Mouse (Mus musculus): ENCODE measurements around the gene Slc38a3. TPM values are rescaled to one million over a fixed set of nuclear protein-coding genes. Genes with fewer than 3 reads are reported as not detected.

Gene Slc38a3
- polyA plus RNA-seq, 1 experiment from 2014 or later: 5.3 TPM

Other genes starting within 250 kb of the Slc38a3 start
- 46.9 and 47.8 TPM in 2 replicates for gene Tmem115, start 135.6 kb downstream of the Slc38a3 start, polyA plus RNA-seq (2015; fragmentation: Nextera tagmentation; extraction: Ambion mirVana)
- gene Cyb561d2, start 127.3 kb downstream of the Slc38a3 start, polyA plus RNA-seq (2015; fragmentation: Nextera tagmentation; extraction: Ambion mirVana): 21.1 and 21.2 TPM in 2 replicates
- gene Nprl2, start 127.3 kb downstream of the Slc38a3 start, polyA plus RNA-seq (2015; fragmentation: Nextera tagmentation; extraction: Ambion mirVana): 41.8 and 44.2 TPM in 2 replicates
- 1.7 and 2.1 TPM in 2 replicates for gene Zmynd10, start 122.2 kb downstream of the Slc38a3 start, polyA plus RNA-seq (2015; fragmentation: Nextera tagmentation; extraction: Ambion mirVana)
- 77.1 and 83.2 TPM in 2 replicates for gene Rassf1, start 118.0 kb downstream of the Slc38a3 start, polyA plus RNA-seq (2015; fragmentation: Nextera tagmentation; extraction: Ambion mirVana)
- gene Tusc2, start 106.3 kb downstream of the Slc38a3 start, polyA plus RNA-seq (2015; fragmentation: Nextera tagmentation; extraction: Ambion mirVana): 43.7 and 46.5 TPM in 2 replicates
- gene Hyal2, start 101.6 kb downstream of the Slc38a3 start, polyA plus RNA-seq (2015; fragmentation: Nextera tagmentation; extraction: Ambion mirVana): 127 and 130 TPM in 2 replicates
- gene Hyal1, start 92.6 kb downstream of the Slc38a3 start, polyA plus RNA-seq (2015; fragmentation: Nextera tagmentation; extraction: Ambion mirVana): 13.4 and 15.5 TPM in 2 replicates
- 18.4 and 19.6 TPM in 2 replicates for gene Naa80, start 90.6 kb downstream of the Slc38a3 start, polyA plus RNA-seq (2015; fragmentation: Nextera tagmentation; extraction: Ambion mirVana)
- gene Hyal3, start 88.7 kb downstream of the Slc38a3 start, polyA plus RNA-seq (2015; fragmentation: Nextera tagmentation; extraction: Ambion mirVana): 1.5 and 1.7 TPM in 2 replicates
- gene Ifrd2, start 81.9 kb downstream of the Slc38a3 start, polyA plus RNA-seq (2015; fragmentation: Nextera tagmentation; extraction: Ambion mirVana): 44.3 and 49.5 TPM in 2 replicates
- gene Sema3b, start 60.3 kb downstream of the Slc38a3 start, polyA plus RNA-seq (2015; fragmentation: Nextera tagmentation; extraction: Ambion mirVana): 8.0 and 8.6 TPM in 2 replicates
- gene Gnai2, start 34.2 kb downstream of the Slc38a3 start, polyA plus RNA-seq (2015; fragmentation: Nextera tagmentation; extraction: Ambion mirVana): 383 and 392 TPM in 2 replicates
- 0.74 and 1.0 TPM in 2 replicates for gene Gnat1, start 10.2 kb upstream of the Slc38a3 start, polyA plus RNA-seq (2015; fragmentation: Nextera tagmentation; extraction: Ambion mirVana)
- gene Sema3f, start 40.9 kb upstream of the Slc38a3 start, polyA plus RNA-seq (2015; fragmentation: Nextera tagmentation; extraction: Ambion mirVana): 31.8 and 32.1 TPM in 2 replicates
- gene Rbm5, start 101.5 kb upstream of the Slc38a3 start, polyA plus RNA-seq (2015; fragmentation: Nextera tagmentation; extraction: Ambion mirVana): 257 and 270 TPM in 2 replicates
- 94.7 and 97.7 TPM in 2 replicates for gene Rbm6, start 203.7 kb upstream of the Slc38a3 start, polyA plus RNA-seq (2015; fragmentation: Nextera tagmentation; extraction: Ambion mirVana)
- 11.0 and 13.4 TPM in 2 replicates for gene Mon1a, start 218.6 kb upstream of the Slc38a3 start, polyA plus RNA-seq (2015; fragmentation: Nextera tagmentation; extraction: Ambion mirVana)
- 3.2 and 3.3 TPM in 2 replicates for gene Mst1r, start 237.3 kb upstream of the Slc38a3 start, polyA plus RNA-seq (2015; fragmentation: Nextera tagmentation; extraction: Ambion mirVana)